In genomic region chr7:102204296-102204857, GRCm38 (mm10) we compare ENCODE assay signal across 18 mouse cellular contexts.
"Had no signal": no experiment of that assay in that cellular context is flagged by ENCODE, and none has a peak within 500 bp of the region (broad histone marks: within the 10 kb centered on the region; RNA-seq: fewer than 3 reads in every experiment).

No protein-coding gene starts in this region.

- H3K27me3 ChIP-seq: limb, embryonic 12.5 days; liver, embryonic 13.5 days; midbrain, embryonic 13.5 days; neural tube, embryonic 15.5 days; stomach, embryonic 15.5 days had no signal

- H3K4me3 ChIP-seq: limb, embryonic 12.5 days; liver, embryonic 13.5 days; midbrain, embryonic 13.5 days; myocyte; neural tube, embryonic 15.5 days; stomach, embryonic 15.5 days had no signal

- H3K4me2 ChIP-seq: limb, embryonic 12.5 days; liver, embryonic 13.5 days; lung, embryonic 14.5 days; midbrain, embryonic 13.5 days; neural tube, embryonic 15.5 days; stomach, embryonic 15.5 days had no signal

- DNase-seq: kidney, adult 9 months; kidney, postnatal 36 days; layer of hippocampus, adult 9-11 months; layer of hippocampus, postnatal 36 days; liver, embryonic 13.5 days; lung, embryonic 14.5 days; lung, postnatal 10 days; lung, postnatal 4 days; spleen, adult 18-20 months; thymus, adult 2 months; thymus, postnatal 25 days had no signal

- H3K9ac ChIP-seq: limb, embryonic 12.5 days; liver, embryonic 13.5 days; lung, embryonic 14.5 days; midbrain, embryonic 13.5 days; neural tube, embryonic 15.5 days; stomach, embryonic 15.5 days had no signal

- H3K27ac ChIP-seq: kidney, postnatal 0 days; limb, embryonic 12.5 days; liver, embryonic 13.5 days; midbrain, embryonic 13.5 days; neural tube, embryonic 15.5 days; stomach, embryonic 15.5 days had no signal

- ATAC-seq: intestine, postnatal 0 days; midbrain, embryonic 13.5 days had no signal

- H3K9me3 ChIP-seq: limb, embryonic 12.5 days; liver, embryonic 13.5 days; midbrain, embryonic 13.5 days; neural tube, embryonic 15.5 days; stomach, embryonic 15.5 days had no signal

- H3K36me3 ChIP-seq: midbrain, embryonic 13.5 days; neural tube, embryonic 15.5 days had no signal
